Mouse (Mus musculus): ENCODE results near the gene Nr3c2. TPM values are rescaled to one million over a fixed set of nuclear protein-coding genes. Genes with fewer than 3 reads are reported as not detected.

The Nr3c2 gene
- polyA plus RNA-seq, 1 experiment: 11.7 TPM

GRCm38 (mm10) chr8:77239462-77239861, 340.2 kb downstream of the Nr3c2 start:
- Histone ChIP-seq H3K27me3 (ENCODE audit: control insufficient read depth, insufficient read depth, low read length) (no peaks in the 10 kb centered on the region), H3K27ac (ENCODE audit: insufficient read depth, low read length) (no peak overlapping the region), H3K4me3 (replicated peaks; ENCODE audit: insufficient read depth, low read depth, low read length) (no peak overlapping the region), H3K4me1 (ENCODE audit: control insufficient read depth, insufficient read depth, low read length) (no peaks in the 10 kb centered on the region)
- DNase-seq: no peak
- TF ChIP-seq CTCF (IDR thresholded peaks at IDR 0.05; ENCODE audit: borderline replicate concordance, insufficient read depth, low read depth, low read length) (no peak), POLR2A (IDR thresholded peaks at IDR 0.05; ENCODE audit: borderline replicate concordance, insufficient read depth, low read length) (no peak)

GRCm38 (mm10) chr8:77241381-77241780, 342.1 kb downstream of the Nr3c2 start:
- Histone ChIP-seq H3K27me3 (ENCODE audit: control insufficient read depth, insufficient read depth, low read length) (no peaks in the 10 kb centered on the region), H3K27ac (ENCODE audit: insufficient read depth, low read length) (no peak overlapping the region), H3K4me3 (replicated peaks; ENCODE audit: insufficient read depth, low read depth, low read length) (no peak overlapping the region), H3K4me1 (ENCODE audit: control insufficient read depth, insufficient read depth, low read length) (no peaks in the 10 kb centered on the region)
- TF ChIP-seq CTCF (IDR thresholded peaks at IDR 0.05; ENCODE audit: borderline replicate concordance, insufficient read depth, low read depth, low read length) (no peak), POLR2A (IDR thresholded peaks at IDR 0.05; ENCODE audit: borderline replicate concordance, insufficient read depth, low read length) (no peak)
- no peak for DNase-seq
- WGBS: 95% methylated on average over 3 of the region's 3 CpGs

GRCm38 (mm10) chr8:77250094-77250493, 350.9 kb downstream of the Nr3c2 start:
- no peak for DNase-seq
- Histone ChIP-seq H3K27me3 (ENCODE audit: control insufficient read depth, insufficient read depth, low read length) (no peaks in the 10 kb centered on the region), H3K4me1 (ENCODE audit: control insufficient read depth, insufficient read depth, low read length) (peaks cover 3% of the 10 kb centered on the region), H3K4me3 (replicated peaks; ENCODE audit: insufficient read depth, low read depth, low read length) (no peak overlapping the region), H3K27ac (ENCODE audit: insufficient read depth, low read length) (no peak overlapping the region)
- TF ChIP-seq POLR2A (IDR thresholded peaks at IDR 0.05; ENCODE audit: borderline replicate concordance, insufficient read depth, low read length) (no peak), CTCF (IDR thresholded peaks at IDR 0.05; ENCODE audit: borderline replicate concordance, insufficient read depth, low read depth, low read length) (no peak)
- 73% methylated on average over 3 of the region's 3 CpGs for WGBS

GRCm38 (mm10) chr8:77251134-77251533, 351.9 kb downstream of the Nr3c2 start:
- TF ChIP-seq CTCF (IDR thresholded peaks at IDR 0.05; ENCODE audit: borderline replicate concordance, insufficient read depth, low read depth, low read length) (no peak), POLR2A (IDR thresholded peaks at IDR 0.05; ENCODE audit: borderline replicate concordance, insufficient read depth, low read length) (no peak)
- DNase-seq: no peak
- no peak overlapping the region for H3K4me3 ChIP-seq (replicated peaks; ENCODE audit: insufficient read depth, low read depth, low read length)
- 97% methylated on average over 5 of the region's 5 CpGs for WGBS
- no peaks in the 10 kb centered on the region for H3K27me3 ChIP-seq (ENCODE audit: control insufficient read depth, insufficient read depth, low read length)
- peaks cover 3% of the 10 kb centered on the region for H3K4me1 ChIP-seq (ENCODE audit: control insufficient read depth, insufficient read depth, low read length)
- H3K27ac ChIP-seq (ENCODE audit: insufficient read depth, low read length): no peak overlapping the region

- Histone ChIP-seq H3K27me3 (ENCODE audit: control insufficient read depth, insufficient read depth, low read length) (no peaks in the 10 kb centered on the region), H3K4me3 (replicated peaks; ENCODE audit: insufficient read depth, low read depth, low read length) (no peak overlapping the region), H3K27ac (ENCODE audit: insufficient read depth, low read length) (no peak overlapping the region), H3K4me1 (ENCODE audit: control insufficient read depth, insufficient read depth, low read length) (no peaks in the 10 kb centered on the region; the same call in 1 of the 2 replicates)
- TF ChIP-seq CTCF (IDR thresholded peaks at IDR 0.05; ENCODE audit: borderline replicate concordance, insufficient read depth, low read depth, low read length) (no peak), POLR2A (IDR thresholded peaks at IDR 0.05; ENCODE audit: borderline replicate concordance, insufficient read depth, low read length) (no peak)
- WGBS: 56% methylated on average over 5 of the region's 5 CpGs
- no peak for DNase-seq
Observed at GRCm38 (mm10) chr8:77254466-77254865, 355.2 kb downstream of the Nr3c2 start.

- no peak overlapping the region for H3K27ac ChIP-seq (ENCODE audit: insufficient read depth, low read length)
- TF ChIP-seq CTCF (IDR thresholded peaks at IDR 0.05; ENCODE audit: borderline replicate concordance, insufficient read depth, low read depth, low read length) (no peak), POLR2A (IDR thresholded peaks at IDR 0.05; ENCODE audit: borderline replicate concordance, insufficient read depth, low read length) (no peak)
- no peaks in the 10 kb centered on the region for H3K27me3 ChIP-seq (ENCODE audit: control insufficient read depth, insufficient read depth, low read length)
- 66% methylated on average over 5 of the region's 5 CpGs for WGBS
- H3K4me1 ChIP-seq (ENCODE audit: control insufficient read depth, insufficient read depth, low read length): no peaks in the 10 kb centered on the region; the same call in 1 of the 2 replicates
- DNase-seq: no peak
- H3K4me3 ChIP-seq (replicated peaks; ENCODE audit: insufficient read depth, low read depth, low read length): no peak overlapping the region
Observed at GRCm38 (mm10) chr8:77256450-77257084, 357.3 kb downstream of the Nr3c2 start.

- Histone ChIP-seq H3K4me1 (ENCODE audit: control insufficient read depth, insufficient read depth, low read length) (no peaks in the 10 kb centered on the region; the same call in 1 of the 2 replicates), H3K27me3 (ENCODE audit: control insufficient read depth, insufficient read depth, low read length) (no peaks in the 10 kb centered on the region), H3K4me3 (replicated peaks; ENCODE audit: insufficient read depth, low read depth, low read length) (no peak overlapping the region), H3K27ac (ENCODE audit: insufficient read depth, low read length) (no peak overlapping the region)
- no peak for DNase-seq
- 89% methylated on average over 12 of the region's 12 CpGs for WGBS
- TF ChIP-seq CTCF (IDR thresholded peaks at IDR 0.05; ENCODE audit: borderline replicate concordance, insufficient read depth, low read depth, low read length) (no peak), POLR2A (IDR thresholded peaks at IDR 0.05; ENCODE audit: borderline replicate concordance, insufficient read depth, low read length) (no peak)
Observed at GRCm38 (mm10) chr8:77257085-77257451, 357.8 kb downstream of the Nr3c2 start.

GRCm38 (mm10) chr8:77261215-77261614, 362.0 kb downstream of the Nr3c2 start:
- 91% methylated on average over 6 of the region's 6 CpGs for WGBS

More at GRCm38 (mm10) chr8:77261215-77261614, 362.0 kb downstream of the Nr3c2 start:
- Histone ChIP-seq H3K4me3 (replicated peaks; ENCODE audit: insufficient read depth, low read depth, low read length) (no peak overlapping the region), H3K4me1 (ENCODE audit: control insufficient read depth, insufficient read depth, low read length) (no peaks in the 10 kb centered on the region), H3K27ac (ENCODE audit: insufficient read depth, low read length) (no peak overlapping the region), H3K27me3 (ENCODE audit: control insufficient read depth, insufficient read depth, low read length) (no peaks in the 10 kb centered on the region)
- no peak for DNase-seq
- no peak for TF ChIP-seq CTCF (IDR thresholded peaks at IDR 0.05; ENCODE audit: borderline replicate concordance, insufficient read depth, low read depth, low read length)
- no peak for TF ChIP-seq POLR2A (IDR thresholded peaks at IDR 0.05; ENCODE audit: borderline replicate concordance, insufficient read depth, low read length)

Data from cerebellum, adult 2 months (tissue).